Mouse (Mus musculus): ENCODE results near the gene Tas2r105. TPM values are rescaled to one million over a fixed set of nuclear protein-coding genes. Genes with fewer than 3 reads are reported as not detected.

Gene Tas2r105
- polyA plus RNA-seq, 1 experiment = not detected

GRCm38 (mm10) chr6:131660049-131660448 lies 27.2 kb downstream of the Tas2r105 start, which contains the start of gene Tas2r107:
Gene Tas2r107 (minus strand): TSS chr6:131660149.
- TF ChIP-seq MAX (IDR thresholded peaks at IDR 0.05) (no peak), CTCF (IDR thresholded peaks at IDR 0.05; ENCODE audit: control insufficient read depth, insufficient read depth, insufficient read length) (no peak), MYOG (IDR thresholded peaks at IDR 0.05; ENCODE audit: control insufficient read depth, extremely low read depth, insufficient read length) (no peak), CEBPB (IDR thresholded peaks at IDR 0.05; ENCODE audit: low read depth) (no peak), MYOD1 (IDR thresholded peaks at IDR 0.05; ENCODE audit: control insufficient read depth, insufficient read length, low read depth) (no peak), FOSL1 (IDR thresholded peaks at IDR 0.05; ENCODE audit: insufficient read depth, low read length, poor library complexity, severe bottlenecking) (no peak), USF1 (IDR thresholded peaks at IDR 0.05; ENCODE audit: low read depth) (no peak)

More at GRCm38 (mm10) chr6:131660049-131660448, 27.2 kb downstream of the Tas2r105 start, which contains the start of gene Tas2r107:
- H3K27me3 ChIP-seq (ENCODE audit: control insufficient read depth, insufficient read depth, insufficient read length) = no peaks in the 10 kb centered on the region
- no peaks in the 10 kb centered on the region for H3K36me3 ChIP-seq (ENCODE audit: control insufficient read depth, insufficient read depth)
- no peaks in the 10 kb centered on the region for H3K79me2 ChIP-seq (ENCODE audit: control insufficient read depth, insufficient read depth)
- no peaks in the 10 kb centered on the region for H3K79me3 ChIP-seq (ENCODE audit: low read depth)
- H3ac ChIP-seq (ENCODE audit: control insufficient read depth, insufficient read length, low read depth) = no peak within 1 kb of the TSS
- H3K4me3 ChIP-seq (ENCODE audit: insufficient read depth, poor library complexity, severe bottlenecking) = no peak within 1 kb of the TSS

Other genes starting within 250 kb of the Tas2r105 start
- gene 5430401F13Rik, start 201.1 kb downstream of the Tas2r105 start, polyA plus RNA-seq (2012; fragmentation: generic; extraction: Trizol) = not detected
- gene Gm6619, start 201.1 kb downstream of the Tas2r105 start, polyA plus RNA-seq (2012; fragmentation: generic; extraction: Trizol) = not detected
- not detected for gene Tas2r130, start 56.6 kb downstream of the Tas2r105 start, polyA plus RNA-seq (2012; fragmentation: generic; extraction: Trizol)
- gene Tas2r107, start 27.3 kb downstream of the Tas2r105 start, polyA plus RNA-seq (2012; fragmentation: generic; extraction: Trizol) = not detected
- not detected for gene Tas2r106, start 8.6 kb downstream of the Tas2r105 start, polyA plus RNA-seq (2012; fragmentation: generic; extraction: Trizol)
- gene Tas2r104, start 1.8 kb downstream of the Tas2r105 start, polyA plus RNA-seq (2012; fragmentation: generic; extraction: Trizol) = not detected
- gene Tas2r114, start 2.6 kb upstream of the Tas2r105 start, polyA plus RNA-seq (2012; fragmentation: generic; extraction: Trizol) = not detected

All from C2C12 (cell line).